Mouse (Mus musculus): ENCODE data around the gene Pcsk4.

The Pcsk4 gene

DNA sequence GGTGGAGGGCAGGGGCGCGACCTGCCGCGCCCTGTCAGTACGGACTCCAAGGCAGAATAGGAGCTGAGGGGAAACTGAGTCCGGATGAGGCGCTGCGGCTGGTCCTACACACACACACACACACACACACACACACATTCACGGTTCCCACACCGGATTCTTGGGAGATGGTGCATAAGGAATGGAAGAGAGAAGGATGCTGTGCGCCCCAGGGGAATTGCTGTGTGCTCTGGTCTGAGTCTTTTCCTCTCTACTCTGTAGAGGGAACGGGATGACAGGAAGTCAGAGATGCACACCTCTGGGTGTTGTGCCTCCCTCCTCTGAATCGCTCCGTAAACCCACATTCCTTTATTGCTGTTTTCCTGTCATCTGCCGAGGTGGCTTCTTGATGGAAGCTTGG lies 30.0 kb downstream of the Pcsk4 start:
- DNase-seq (ENCODE audit: extremely low read depth, low read depth, low spot score) = no peak

DNA sequence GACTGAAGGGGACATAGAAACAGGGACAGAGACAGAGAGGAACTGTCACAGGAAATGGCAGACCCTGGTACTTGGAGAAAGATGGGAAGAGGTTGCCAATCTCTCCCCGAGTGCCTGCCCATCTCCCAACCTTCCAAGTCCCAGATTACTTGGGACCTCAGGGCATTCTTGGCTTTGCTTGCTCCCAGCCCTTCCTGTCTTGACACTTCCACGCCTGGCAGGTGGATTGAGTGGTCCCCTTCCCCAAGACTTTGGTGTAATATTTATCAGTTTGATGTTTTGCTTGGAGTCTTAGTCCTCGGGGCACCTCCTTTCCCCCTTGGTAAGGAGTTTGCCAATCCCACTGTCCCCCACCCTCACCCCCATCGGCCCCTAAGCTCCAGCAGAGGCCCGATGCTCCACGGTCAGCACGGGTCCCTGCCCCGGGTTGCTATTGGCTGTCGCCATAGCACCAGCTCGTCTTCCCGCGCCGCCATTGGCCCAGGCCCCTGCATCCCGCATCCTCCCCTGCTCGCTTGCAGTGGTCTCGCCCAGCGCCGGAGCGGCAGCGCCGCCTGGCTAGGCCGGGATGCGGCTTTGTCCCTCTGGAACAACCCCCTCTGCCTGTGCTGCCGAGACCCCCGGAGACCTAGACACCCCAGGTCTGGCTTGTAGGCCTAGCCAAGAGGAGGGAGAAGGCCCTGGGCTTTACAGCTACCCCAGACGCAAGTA lies 30.6 kb downstream of the Pcsk4 start:
- no peak for DNase-seq (ENCODE audit: extremely low read depth, low read depth, low spot score)

- DNase-seq (ENCODE audit: extremely low read depth, low read depth, low spot score) = no peak
These were observed 31.7 kb downstream of the Pcsk4 start for GRCm38 (mm10) chr10:80297526-80298133.

- no peak for DNase-seq (ENCODE audit: extremely low read depth, low read depth, low spot score)
These were observed 32.5 kb downstream of the Pcsk4 start for GRCm38 (mm10) chr10:80296824-80297223.

- DNase-seq (ENCODE audit: extremely low read depth, low read depth, low spot score) = no peak
These were observed 33.5 kb downstream of the Pcsk4 start, which contains the start of gene Apc2 for GRCm38 (mm10) chr10:80295618-80296425. Apc2 (plus strand) TSS chr10:80295977.

DNA sequence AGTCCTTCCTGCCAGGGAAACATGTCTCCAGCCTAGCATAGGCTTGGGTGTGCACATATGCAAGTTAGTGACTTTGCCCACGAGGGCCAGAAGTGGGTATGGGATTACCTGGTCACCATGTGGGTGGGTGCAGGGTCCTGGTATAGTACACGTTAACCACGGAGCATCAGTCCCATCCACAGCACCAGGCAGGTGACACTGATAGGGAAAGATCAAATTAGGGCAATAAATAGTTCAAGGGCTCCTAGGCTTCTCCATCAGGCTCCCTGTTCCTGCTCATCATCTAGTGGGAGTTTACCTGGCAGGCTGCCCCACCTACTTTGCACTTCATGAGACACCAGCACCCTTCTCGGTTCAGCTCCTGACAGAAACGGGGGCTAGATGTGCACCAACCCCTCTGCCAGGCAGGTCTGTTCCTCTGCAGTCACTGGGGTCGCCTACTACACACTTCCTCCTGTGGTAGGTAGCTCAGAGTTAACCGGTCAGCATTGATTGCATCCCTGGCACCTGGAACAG lies 34.5 kb downstream of the Pcsk4 start:
- no peak for DNase-seq (ENCODE audit: extremely low read depth, low read depth, low spot score)

DNA sequence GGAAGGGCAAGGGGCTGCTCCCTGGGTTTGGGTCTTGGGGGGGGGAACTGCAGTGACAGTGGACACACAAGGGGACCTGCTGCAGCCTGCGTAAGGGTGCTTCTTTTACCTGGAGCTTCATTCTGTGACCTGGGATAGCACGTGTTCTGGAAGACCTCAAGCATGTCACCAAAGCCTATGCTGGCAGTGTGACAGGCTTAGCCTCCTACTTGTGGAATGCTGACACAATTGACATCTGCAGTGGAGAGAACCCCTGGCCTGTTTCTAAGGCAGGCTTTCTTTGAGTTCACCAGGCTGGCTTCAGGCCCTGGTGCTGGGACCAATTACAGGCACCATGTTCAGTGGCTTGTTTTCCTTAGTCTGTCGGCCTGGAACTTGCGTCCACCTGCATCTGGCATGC lies 35.0 kb downstream of the Pcsk4 start:
- DNase-seq (ENCODE audit: extremely low read depth, low read depth, low spot score) = no peak

DNA sequence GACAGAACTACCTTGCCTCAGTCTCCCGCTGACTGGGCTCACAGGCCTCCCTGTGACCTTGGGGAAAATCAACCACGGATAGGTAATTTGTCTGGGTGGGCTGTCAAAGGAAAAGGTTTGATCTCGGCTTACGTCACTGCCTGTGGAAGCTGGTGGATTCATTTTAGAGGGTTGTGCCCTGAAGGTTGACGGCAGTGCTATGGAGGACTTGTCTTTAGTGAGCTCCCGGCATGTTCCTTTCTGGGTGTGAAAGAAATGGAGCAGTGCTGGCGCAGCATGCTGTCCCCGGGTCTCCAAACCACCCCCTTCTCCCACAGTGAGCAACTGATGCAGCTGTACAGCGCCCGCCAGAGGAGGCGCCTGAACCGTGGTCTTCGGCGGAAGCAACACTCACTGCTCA lies 36.0 kb downstream of the Pcsk4 start:
- DNase-seq (ENCODE audit: extremely low read depth, low read depth, low spot score) = no peak

DNA sequence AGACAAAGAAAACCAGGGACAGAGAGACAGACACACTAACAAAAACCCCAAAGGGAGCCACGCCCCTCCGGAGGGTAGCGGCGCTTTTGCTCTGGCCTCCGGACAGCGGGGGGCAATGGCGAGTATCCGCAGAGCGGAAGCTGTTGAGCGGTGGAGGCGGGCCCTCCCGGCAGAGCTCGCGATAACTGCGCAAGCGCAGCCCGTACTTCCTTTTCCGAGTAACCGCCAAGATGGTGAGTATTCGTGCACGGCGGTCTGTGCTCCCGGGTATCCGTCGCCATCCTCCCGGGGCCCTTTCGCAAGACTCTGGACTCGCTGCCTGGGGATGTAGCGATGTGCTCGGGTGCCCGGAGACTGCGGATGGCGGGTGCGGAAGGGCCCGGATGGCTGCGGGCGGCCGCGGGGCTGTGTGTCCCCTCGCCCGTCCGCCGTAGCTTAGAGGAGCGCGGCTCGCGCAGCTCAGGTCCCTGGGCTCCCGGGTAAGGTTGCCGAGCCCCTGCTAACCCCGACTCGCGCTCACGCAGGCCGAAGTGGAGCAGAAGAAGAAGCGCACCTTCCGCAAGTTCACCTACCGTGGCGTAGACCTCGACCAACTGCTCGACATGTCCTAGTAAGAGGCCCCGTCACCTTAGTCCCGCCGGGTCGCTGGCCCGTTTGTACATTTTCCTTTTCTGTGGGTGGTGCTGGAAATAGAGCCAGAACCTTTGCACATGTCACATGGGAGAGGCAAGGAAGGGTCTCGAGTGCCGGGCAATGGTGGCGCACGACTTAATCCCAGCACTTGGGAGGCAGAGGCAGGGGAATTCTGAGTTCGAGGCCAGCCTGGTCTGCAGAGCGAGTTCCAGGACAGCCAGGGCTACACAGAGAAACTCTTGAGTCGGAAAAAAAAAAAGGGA lies 36.8 kb downstream of the Pcsk4 start, which contains the start of gene Rps15:
Gene Rps15, plus strand, starts transcription at position 203 of the 896 bp plus-strand sequence.
- peak; percentile 33 for DNase-seq (ENCODE audit: extremely low read depth, low read depth, low spot score)

GRCm38 (mm10) chr10:80288657-80289056 lies 40.6 kb downstream of the Pcsk4 start:
- no peak for DNase-seq (ENCODE audit: extremely low read depth, low read depth, low spot score)

DNA sequence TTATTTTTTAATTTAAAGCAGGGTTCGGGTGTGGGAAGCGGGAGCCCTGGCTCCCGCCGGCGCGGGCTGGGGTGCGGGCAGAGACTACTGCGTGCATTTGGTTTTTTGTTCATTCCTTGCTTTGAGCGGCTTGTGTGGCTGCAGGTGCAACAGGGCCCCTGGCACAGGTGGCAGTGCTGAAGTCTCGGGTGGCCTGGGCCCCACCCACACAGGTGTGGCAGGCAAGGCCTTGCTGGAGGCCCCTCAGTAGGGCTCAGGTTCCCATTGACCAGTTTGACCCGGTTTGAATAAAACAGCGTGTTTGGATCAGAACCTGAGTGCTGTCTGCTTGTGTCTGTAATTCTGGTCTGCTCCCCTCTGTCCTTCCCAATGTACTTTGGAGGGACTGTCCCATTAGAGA lies 41.2 kb downstream of the Pcsk4 start:
- no peak for DNase-seq (ENCODE audit: extremely low read depth, low read depth, low spot score)

DNA sequence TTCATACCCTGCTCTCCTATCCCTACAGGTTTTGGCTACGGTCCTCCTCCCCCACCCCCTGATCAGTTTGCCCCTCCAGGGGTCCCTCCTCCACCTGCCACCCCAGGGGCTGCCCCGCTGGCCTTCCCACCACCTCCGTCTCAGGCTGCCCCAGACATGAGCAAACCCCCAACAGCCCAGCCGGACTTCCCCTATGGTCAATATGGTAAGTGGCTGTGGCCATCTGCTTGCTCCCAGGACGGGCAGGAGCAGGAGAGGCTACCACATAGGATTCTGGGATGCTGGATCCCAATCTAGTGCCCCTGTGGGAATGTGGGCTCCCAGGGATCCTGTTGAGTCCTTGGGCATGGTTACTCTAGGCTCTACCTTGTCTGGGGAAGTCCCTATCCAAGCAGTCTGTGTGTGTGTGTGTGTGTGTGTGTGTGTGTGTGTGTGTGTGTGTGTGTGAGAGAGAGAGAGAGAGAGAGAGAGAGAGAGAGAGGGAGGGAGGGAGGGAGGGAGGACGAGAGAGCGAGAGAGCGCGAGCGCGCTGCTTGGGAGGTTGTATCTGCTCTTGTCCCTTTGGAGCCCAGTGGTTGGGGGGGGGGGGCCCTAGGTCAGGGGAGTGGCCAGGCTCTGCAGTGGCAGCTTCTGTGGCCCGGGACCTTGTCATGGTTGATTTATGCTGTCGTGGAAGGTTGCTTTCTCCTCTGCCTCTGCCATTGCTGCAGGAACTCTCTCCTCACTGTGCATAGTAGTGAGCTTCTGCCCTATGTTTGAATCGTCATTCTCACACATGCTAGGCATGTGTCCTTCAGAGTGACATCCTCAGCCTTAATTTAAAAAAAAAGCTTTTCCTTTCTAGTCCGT lies 43.9 kb downstream of the Pcsk4 start:
- no peak for DNase-seq (ENCODE audit: extremely low read depth, low read depth, low spot score)

DNA sequence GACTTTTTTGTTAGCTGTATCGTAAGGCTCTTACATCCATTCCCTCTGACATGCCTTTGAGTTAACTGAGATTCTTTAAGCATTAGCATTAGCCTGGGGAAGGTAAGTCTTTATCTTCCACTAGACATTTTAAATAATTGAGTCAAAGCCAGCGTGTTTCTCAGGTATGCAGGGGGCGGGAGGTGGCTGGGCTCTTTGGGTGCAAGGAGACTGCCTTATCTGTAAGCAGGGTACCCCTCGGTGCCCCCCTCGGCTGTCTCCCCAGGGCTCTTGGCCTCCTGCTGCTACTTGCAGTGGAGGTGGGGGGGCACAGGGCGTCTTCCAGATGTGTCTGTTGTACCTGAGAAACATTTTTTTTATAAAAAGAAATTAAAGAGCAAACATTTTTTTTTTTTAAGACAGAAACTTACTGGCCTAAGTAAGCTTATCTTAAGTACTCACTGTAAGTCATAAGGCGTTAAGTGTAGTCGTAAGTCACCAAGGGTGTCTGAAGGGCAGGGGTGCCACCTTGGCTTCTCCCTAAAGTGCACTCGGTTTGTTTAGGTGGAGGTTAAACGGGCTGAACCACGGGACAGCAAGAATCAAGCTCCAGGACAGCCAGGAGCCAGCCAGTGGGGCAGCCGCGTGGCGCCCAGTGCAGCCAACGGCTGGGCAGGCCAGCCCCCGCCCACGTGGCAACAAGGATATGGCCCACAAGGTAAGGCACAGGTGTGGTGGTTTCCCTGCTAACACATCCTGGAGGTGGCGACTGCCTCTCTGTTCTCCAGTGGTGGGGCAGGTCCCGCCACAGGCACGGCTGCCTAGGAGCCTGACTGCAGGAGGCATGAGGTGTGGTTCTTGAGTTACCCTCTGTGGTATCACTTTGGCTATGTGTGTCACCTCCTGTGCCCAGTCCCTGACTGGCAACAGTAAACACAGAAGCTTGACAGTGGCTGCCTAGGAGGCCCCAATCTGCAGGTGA lies 46.5 kb downstream of the Pcsk4 start:
- no peak for DNase-seq (ENCODE audit: extremely low read depth, low read depth, low spot score)

- no peak for DNase-seq (ENCODE audit: extremely low read depth, low read depth, low spot score)
These were observed 47.4 kb downstream of the Pcsk4 start for GRCm38 (mm10) chr10:80281921-80282371.

DNA sequence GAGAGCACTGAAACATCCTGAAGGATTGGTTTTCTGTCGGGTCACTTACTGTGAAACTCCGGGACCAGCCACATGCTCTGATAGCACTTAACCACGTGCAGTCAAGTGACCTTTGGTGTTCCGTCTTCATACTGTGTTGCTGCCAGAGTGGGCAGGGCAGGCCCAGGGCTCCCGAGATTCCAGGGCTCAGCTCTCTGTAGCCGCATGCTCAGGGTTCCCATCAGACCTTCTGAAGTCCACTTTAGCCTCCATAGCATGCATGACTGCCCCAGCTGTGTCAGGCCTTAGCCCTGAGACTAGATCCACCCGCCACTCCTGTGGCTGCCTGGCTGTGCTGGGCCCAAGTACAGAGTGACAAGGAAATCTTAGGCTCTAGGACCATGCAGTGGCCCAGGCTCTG lies 48.0 kb downstream of the Pcsk4 start:
- DNase-seq (ENCODE audit: extremely low read depth, low read depth, low spot score) = no peak

DNA sequence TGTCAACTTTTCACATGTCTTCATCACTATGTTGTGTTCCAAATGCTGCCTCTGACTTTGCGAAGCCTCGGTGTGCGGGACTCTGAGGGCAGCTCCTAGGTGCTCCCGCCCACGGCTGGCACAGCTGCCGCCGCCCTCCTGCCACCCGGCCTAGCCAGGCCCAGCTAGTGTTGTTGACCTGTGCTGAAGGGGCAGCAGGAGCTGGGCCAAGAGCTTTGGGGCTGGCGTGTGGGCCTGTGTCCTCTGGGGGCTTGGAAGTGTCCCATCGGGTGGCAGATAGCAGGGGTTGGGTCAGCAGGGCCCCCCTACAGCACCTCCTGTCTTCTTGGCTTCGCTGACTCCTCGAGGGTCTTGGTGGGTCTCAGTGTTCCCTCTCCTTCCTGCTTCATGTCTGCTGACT lies 50.0 kb downstream of the Pcsk4 start:
- DNase-seq (ENCODE audit: extremely low read depth, low read depth, low spot score) = no peak

DNA sequence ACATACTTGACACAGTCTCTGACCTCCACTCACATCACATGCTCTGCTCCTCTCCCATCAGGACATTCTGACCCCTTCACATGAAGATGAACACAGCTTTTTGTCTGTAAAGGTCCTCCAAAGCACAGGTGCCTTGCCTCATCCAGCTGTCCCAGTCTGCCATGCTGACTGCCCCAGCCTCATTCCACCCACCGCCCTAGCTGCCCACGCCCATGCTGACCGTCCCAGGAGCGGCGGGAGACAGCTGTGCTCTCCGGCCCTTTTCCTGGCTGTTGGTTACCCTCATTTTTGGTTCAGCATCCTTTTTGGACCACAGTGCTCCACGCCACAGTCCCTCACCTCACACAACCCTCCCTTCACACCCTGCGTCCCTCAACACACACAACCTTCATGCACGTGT lies 50.9 kb downstream of the Pcsk4 start:
- DNase-seq (ENCODE audit: extremely low read depth, low read depth, low spot score) = no peak

GRCm38 (mm10) chr10:80276238-80276637 lies 53.1 kb downstream of the Pcsk4 start:
- DNase-seq (ENCODE audit: extremely low read depth, low read depth, low spot score) = no peak

DNA sequence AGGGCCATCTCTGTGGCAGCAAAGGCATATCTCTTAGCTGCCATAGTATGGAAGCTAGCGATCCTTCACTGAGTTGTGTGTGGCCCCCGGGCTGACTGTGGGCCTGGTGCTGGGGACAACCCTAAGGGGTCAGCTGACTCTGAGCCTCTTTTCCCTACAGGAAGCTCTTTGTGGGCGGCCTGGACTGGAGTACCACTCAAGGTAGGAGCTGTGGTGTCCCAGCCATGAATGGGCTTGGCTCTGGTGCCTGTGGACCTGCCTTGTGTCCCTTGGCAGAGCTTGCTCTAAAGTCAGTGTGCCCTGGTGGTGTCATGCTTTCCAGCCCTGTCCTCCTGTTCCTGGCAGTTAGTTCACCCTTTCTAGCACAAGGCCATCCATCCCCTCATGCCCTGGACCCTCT lies 55.5 kb downstream of the Pcsk4 start:
- DNase-seq (ENCODE audit: extremely low read depth, low read depth, low spot score) = no peak
